In genomic region chr14:118922251-118922650, GRCm38 (mm10) we compare ENCODE assay signal across 8 mouse cellular contexts. TPM values are rescaled to one million over a fixed set of nuclear protein-coding genes. Genes with fewer than 3 reads are reported as not detected.
DNase-seq lines count a peak whose midpoint lies in the region; ATAC-seq lines count a peak whose summit lies in the region.

No protein-coding gene starts in this region.

- H3K4me2 ChIP-seq in liver, embryonic 11.5 days: peak overlapping the region; percentile 64
- H3K4me2 ChIP-seq in embryonic facial prominence, embryonic 15.5 days (replicated peaks): peak overlapping the region; percentile 88
- H3K4me2 ChIP-seq in intestine, embryonic 14.5 days (ENCODE audit: low read length): peak overlapping the region; percentile 83
- peak overlapping the region; percentile 81 for H3K4me2 ChIP-seq in neural tube, embryonic 11.5 days (ENCODE audit: low read depth)

- intact Hi-C loops in left cerebral cortex, postnatal 25 days (cut with DNase I): no loop called here

- peak overlapping the region; percentile 38 for H3K4me3 ChIP-seq in liver, embryonic 11.5 days (ENCODE audit: low read depth, low read length)
- H3K4me3 ChIP-seq in embryonic facial prominence, embryonic 15.5 days (replicated peaks): peak overlapping the region; percentile 42
- peak overlapping the region; percentile 38 for H3K4me3 ChIP-seq in intestine, embryonic 14.5 days (ENCODE audit: low read depth, low read length)
- peak overlapping the region; percentile 34 for H3K4me3 ChIP-seq in neural tube, embryonic 11.5 days (ENCODE audit: low read depth, low read length)

- no peak overlapping the region for H3K27ac ChIP-seq in liver, embryonic 11.5 days (ENCODE audit: low read depth, low read length)
- H3K27ac ChIP-seq in embryonic facial prominence, embryonic 15.5 days (replicated peaks): no peak overlapping the region
- no peak overlapping the region for H3K27ac ChIP-seq in intestine, embryonic 14.5 days (ENCODE audit: low read depth)
- no peak overlapping the region for H3K27ac ChIP-seq in neural tube, embryonic 11.5 days (ENCODE audit: low read depth, low read length)

- H3K9ac ChIP-seq in liver, embryonic 11.5 days (ENCODE audit: low read depth, low read length): no peak overlapping the region
- H3K9ac ChIP-seq in embryonic facial prominence, embryonic 15.5 days: peak overlapping the region; percentile 9; the same call in 1 of the 2 replicates
- peak overlapping the region; percentile 35 for H3K9ac ChIP-seq in intestine, embryonic 14.5 days (ENCODE audit: low read length)
- H3K9ac ChIP-seq in neural tube, embryonic 11.5 days (ENCODE audit: low read length): peak overlapping the region; percentile 54

- H3K36me3 ChIP-seq in liver, embryonic 11.5 days (ENCODE audit: control insufficient read depth, insufficient read depth, low read length): no peaks in the 10 kb centered on the region
- H3K36me3 ChIP-seq in embryonic facial prominence, embryonic 15.5 days: no peaks in the 10 kb centered on the region; the same call in 1 of the 2 replicates
- peaks cover 4% of the 10 kb centered on the region; the same call in 1 of the 2 replicates for H3K36me3 ChIP-seq in intestine, embryonic 14.5 days (ENCODE audit: control insufficient read depth, insufficient read depth, low read length)
- H3K36me3 ChIP-seq in neural tube, embryonic 11.5 days (ENCODE audit: control insufficient read depth, insufficient read depth, low read length): no peaks in the 10 kb centered on the region

- H3K4me1 ChIP-seq in liver, embryonic 11.5 days (replicated peaks; ENCODE audit: control insufficient read depth, insufficient read depth, low read length): peaks cover 11% of the 10 kb centered on the region
- H3K4me1 ChIP-seq in embryonic facial prominence, embryonic 15.5 days: peaks cover 36% of the 10 kb centered on the region
- peaks cover 24% of the 10 kb centered on the region for H3K4me1 ChIP-seq in intestine, embryonic 14.5 days (replicated peaks; ENCODE audit: control insufficient read depth, insufficient read depth, low read length)
- peaks cover 13% of the 10 kb centered on the region for H3K4me1 ChIP-seq in neural tube, embryonic 11.5 days (ENCODE audit: control insufficient read depth, insufficient read depth, low read length)

- peaks cover 59% of the 10 kb centered on the region for H3K27me3 ChIP-seq in liver, embryonic 11.5 days (replicated peaks; ENCODE audit: control insufficient read depth, insufficient read depth, low read length)
- H3K27me3 ChIP-seq in embryonic facial prominence, embryonic 15.5 days: no peaks in the 10 kb centered on the region
- H3K27me3 ChIP-seq in intestine, embryonic 14.5 days (replicated peaks; ENCODE audit: control insufficient read depth, insufficient read depth, low read length): no peaks in the 10 kb centered on the region
- H3K27me3 ChIP-seq in neural tube, embryonic 11.5 days (ENCODE audit: control insufficient read depth, insufficient read depth, low read length): peaks cover 5% of the 10 kb centered on the region; the same call in 1 of the 2 replicates

- WGBS in liver, embryonic 11.5 days: 15% methylated on average over 22 of the region's 22 CpGs
- 26% methylated on average over 22 of the region's 22 CpGs for WGBS in embryonic facial prominence, embryonic 15.5 days
- whole genome bisulfite sequencing in intestine, embryonic 14.5 days: 23% methylated on average over 22 of the region's 22 CpGs
- WGBS in neural tube, embryonic 11.5 days: 19% methylated on average over 22 of the region's 22 CpGs

- no peak for DNase-seq in liver, embryonic 11.5 days (ENCODE audit: low spot score)
- no peak for DNase-seq in liver
- peak; percentile 71 for DNase-seq in intestine, embryonic 14.5 days (ENCODE audit: low spot score)
- DNase-seq in neural tube, embryonic 11.5 days (ENCODE audit: low spot score): peak; percentile 24
- DNase-seq in thymus, postnatal 36 days: no peak
- DNase-seq in left cerebral cortex, postnatal 25 days (ENCODE audit: low spot score in 2 of 2): no peak
- no peak for DNase-seq in kidney, adult 18-20 months

- H3K9me3 ChIP-seq in liver, embryonic 11.5 days (ENCODE audit: control insufficient read depth, low read length): no peaks in the 10 kb centered on the region
- no peaks in the 10 kb centered on the region for H3K9me3 ChIP-seq in embryonic facial prominence, embryonic 15.5 days (replicated peaks)
- H3K9me3 ChIP-seq in intestine, embryonic 14.5 days (ENCODE audit: control insufficient read depth, low read length): no peaks in the 10 kb centered on the region
- no peaks in the 10 kb centered on the region for H3K9me3 ChIP-seq in neural tube, embryonic 11.5 days (ENCODE audit: control insufficient read depth, low read length)

- 0 out of 2 replicates have a peak, but pooled peaks have one; percentile 8 for ATAC-seq in liver, embryonic 11.5 days (replicated peaks; ENCODE audit: low FRiP score)
- no peak for ATAC-seq in embryonic facial prominence, embryonic 15.5 days (ENCODE audit: insufficient number of reproducible peaks, low FRiP score, low TSS enrichment, low read depth)
- ATAC-seq in intestine, embryonic 14.5 days (replicated peaks; ENCODE audit: low FRiP score, low TSS enrichment, low read depth): no peak
- ATAC-seq in neural tube, embryonic 11.5 days (ENCODE audit: insufficient read depth, low FRiP score, low TSS enrichment): no peak

RNA-seq across cellular contexts. Expression of gene Dzip1, which starts 3.0 kb away (rescaled TPM):
- polyA plus RNA-seq in liver, embryonic 11.5 days (2014; fragmentation: Nextera tagmentation; extraction: Ambion mirVana): 7.2 and 7.8 TPM in 2 replicates
- polyA plus RNA-seq in embryonic facial prominence, embryonic 15.5 days (2015; fragmentation: Nextera tagmentation; extraction: Ambion mirVana): 22.1 and 24.0 TPM in 2 replicates
- 16.4 and 19.5 TPM in 2 replicates for polyA plus RNA-seq in intestine, embryonic 14.5 days (2014; fragmentation: Nextera tagmentation; extraction: Ambion mirVana)
- polyA plus RNA-seq in neural tube, embryonic 11.5 days (2014; fragmentation: Nextera tagmentation; extraction: Ambion mirVana): 31.4 and 34.9 TPM in 2 replicates
- total RNA-seq in left cerebral cortex, postnatal 25 days (2021): 10 to 100 TPM; 85.6 to 99.0 TPM

RNA-seq across cellular contexts. Expression of gene Dnajc3, which starts 15.5 kb away (rescaled TPM):
- polyA plus RNA-seq in liver, embryonic 11.5 days (2014; fragmentation: Nextera tagmentation; extraction: Ambion mirVana): 53.7 and 54.7 TPM in 2 replicates
- 39.8 and 42.0 TPM in 2 replicates for polyA plus RNA-seq in embryonic facial prominence, embryonic 15.5 days (2015; fragmentation: Nextera tagmentation; extraction: Ambion mirVana)
- polyA plus RNA-seq in intestine, embryonic 14.5 days (2014; fragmentation: Nextera tagmentation; extraction: Ambion mirVana): 34.4 and 40.9 TPM in 2 replicates
- 34.2 and 36.0 TPM in 2 replicates for polyA plus RNA-seq in neural tube, embryonic 11.5 days (2014; fragmentation: Nextera tagmentation; extraction: Ambion mirVana)
- total RNA-seq in left cerebral cortex, postnatal 25 days (2021): 10 to 100 TPM; 39.5 to 41.3 TPM

Comparison
In these comparisons a context has a peak if more than half of its experiments do, and no peak if none do; other contexts are left out.
1. DNase-seq: peak in intestine, embryonic 14.5 days (single experiment) and neural tube, embryonic 11.5 days (single experiment); none in liver, embryonic 11.5 days (single experiment), liver (single experiment), thymus, postnatal 36 days (0 of 2), left cerebral cortex, postnatal 25 days (0 of 2) and kidney, adult 18-20 months (single experiment).
2. Peak in every context shown above with its lines, with median percentiles within 50 percentile points of each other: H3K4me2 ChIP-seq and H3K4me3 ChIP-seq.